Mouse (Mus musculus) embryonic facial prominence, embryonic 13.5 days (tissue): ENCODE results near the gene Ep400. TPM values are rescaled to one million over a fixed set of nuclear protein-coding genes. Genes with fewer than 3 reads are reported as not detected.
"Not testable (repeated sequence)": the region's sequence is repeated elsewhere in the genome, so short reads cannot be mapped to it uniquely, and the experiment has no call there.

Source experiments
- ATAC-seq: fragments of 200-750 bp; cut with Nextera tagmentation; 2 replicates; pipeline ENCODE4 v1.8.0; 2017; ENCODE audit warnings: low read depth; ENCODE audit not compliant: insufficient number of reproducible peaks, insufficient read depth, low FRiP score, low TSS enrichment
- H3K27ac ChIP-seq: fragments of 300-500 bp; sonication (generic); 2 replicates; pipeline ENCODE4 v1.5.1; 2015; ENCODE audit warnings: moderate library complexity, mild to moderate bottlenecking, inconsistent platforms
- H3K27me3 ChIP-seq: fragments of 300-500 bp; sonication (generic); 2 replicates; pipeline ENCODE4 v1.6.1; 2015; ENCODE audit warnings: mild to moderate bottlenecking, inconsistent platforms
- H3K36me3 ChIP-seq: fragments of 300-500 bp; sonication (generic); 2 replicates; pipeline ENCODE4 v1.6.1; 2015; ENCODE audit warnings: mild to moderate bottlenecking, inconsistent platforms
- H3K4me1 ChIP-seq: fragments of 300-500 bp; sonication (generic); 2 replicates; pipeline ENCODE4 v1.6.1; 2015; ENCODE audit warnings: inconsistent platforms
- H3K4me2 ChIP-seq: fragments of 300-500 bp; sonication (generic); 2 replicates; pipeline ENCODE4 v1.6.1; 2015; ENCODE audit warnings: moderate library complexity, mild to moderate bottlenecking, inconsistent platforms
- H3K4me3 ChIP-seq: fragments of 300-500 bp; sonication (generic); 2 replicates; pipeline ENCODE4 v1.5.1; 2015; ENCODE audit warnings: mild to moderate bottlenecking, inconsistent platforms
- H3K9ac ChIP-seq: fragments of 300-500 bp; sonication (generic); 2 replicates; pipeline ENCODE4 v1.6.1; 2015; ENCODE audit warnings: mild to moderate bottlenecking, inconsistent platforms
- H3K9me3 ChIP-seq: fragments of 300-500 bp; sonication (generic); 2 replicates; pipeline ENCODE4 v1.6.1; 2016; ENCODE audit warnings: inconsistent platforms
- WGBS: fragments of 180-500 bp; shearing (Covaris S2); methylation state at CpG from one replicate; pipeline ENCODE4 v1.1.7; 2015; ENCODE audit warnings: mixed read lengths; 5-methylcytosine and 5-hydroxymethylcytosine counted together
- polyA plus RNA-seq: library from polyadenylated mRNA; unstranded; fragments of >200 nt; fragmentation: Nextera tagmentation; extraction: Ambion mirVana; gene quantifications from 2 replicates; pipeline ENCODE4 v1.2.1, GENCODE M21; 2015

Gene Ep400
- polyA plus RNA-seq, 1 experiment from 2014 or later: 49.8 TPM

DNA sequence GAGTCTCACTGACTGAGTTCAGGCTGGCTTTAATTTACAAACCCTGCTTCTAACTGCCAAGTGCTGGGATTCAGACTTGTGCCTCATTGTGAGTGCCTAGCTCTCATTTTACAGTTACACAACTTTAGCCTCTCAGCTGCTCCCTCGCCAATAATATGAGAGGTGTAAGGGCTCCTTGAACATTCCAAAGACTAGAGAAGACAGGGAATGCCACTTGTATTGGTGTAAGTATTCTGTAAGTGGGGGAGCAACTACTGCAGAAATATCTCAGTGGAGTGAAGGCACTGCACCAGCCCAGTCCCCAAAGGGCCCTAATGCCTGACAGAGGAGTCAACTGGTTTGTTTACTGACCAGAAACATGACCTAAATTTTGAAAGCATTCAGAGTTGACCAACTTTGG is 42.7 kb downstream of the Ep400 start:
- Histone ChIP-seq H3K4me1 (no peaks in the 10 kb centered on the region), H3K9ac (no peak overlapping the region), H3K4me2 (no peak overlapping the region), H3K36me3 (peaks cover 82% of the 10 kb centered on the region), H3K27ac (peak overlapping the region; percentile 48; the same call in 1 of the 2 replicates), H3K4me3 (no peak overlapping the region), H3K9me3 (no peaks in the 10 kb centered on the region), H3K27me3 (no peaks in the 10 kb centered on the region)
- 47% methylated on average over 1 of the region's 1 CpGs for WGBS
- ATAC-seq: no peak

DNA sequence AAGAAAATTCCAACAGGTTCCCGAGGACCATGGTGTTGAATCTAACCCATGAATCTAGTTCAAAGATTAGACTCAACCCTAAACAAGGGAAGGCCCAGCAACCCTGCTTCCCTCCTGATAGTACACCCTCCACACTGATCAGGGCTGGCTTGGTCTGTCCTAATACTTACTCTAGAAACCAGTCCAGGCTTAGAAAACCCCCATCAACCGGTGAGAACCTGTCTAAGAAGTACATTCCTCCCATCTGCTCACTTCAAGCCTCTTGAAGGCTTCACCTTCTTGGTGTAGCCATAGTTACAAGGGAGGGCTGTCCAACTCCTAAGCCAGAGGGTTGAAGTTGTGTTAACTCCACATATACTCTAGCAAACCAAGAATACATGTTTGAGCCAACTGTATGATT is 47.0 kb downstream of the Ep400 start:
- H3K27me3 ChIP-seq: no peaks in the 10 kb centered on the region
- peaks cover 83% of the 10 kb centered on the region for H3K36me3 ChIP-seq
- H3K4me3 ChIP-seq: no peak overlapping the region
- no peak for ATAC-seq
- WGBS: 84% methylated on average over 2 of the region's 2 CpGs
- H3K4me1 ChIP-seq: no peaks in the 10 kb centered on the region
- H3K4me2 ChIP-seq: no peak overlapping the region
- no peak overlapping the region for H3K9ac ChIP-seq
- H3K27ac ChIP-seq: no peak overlapping the region
- H3K9me3 ChIP-seq: no peaks in the 10 kb centered on the region

DNA sequence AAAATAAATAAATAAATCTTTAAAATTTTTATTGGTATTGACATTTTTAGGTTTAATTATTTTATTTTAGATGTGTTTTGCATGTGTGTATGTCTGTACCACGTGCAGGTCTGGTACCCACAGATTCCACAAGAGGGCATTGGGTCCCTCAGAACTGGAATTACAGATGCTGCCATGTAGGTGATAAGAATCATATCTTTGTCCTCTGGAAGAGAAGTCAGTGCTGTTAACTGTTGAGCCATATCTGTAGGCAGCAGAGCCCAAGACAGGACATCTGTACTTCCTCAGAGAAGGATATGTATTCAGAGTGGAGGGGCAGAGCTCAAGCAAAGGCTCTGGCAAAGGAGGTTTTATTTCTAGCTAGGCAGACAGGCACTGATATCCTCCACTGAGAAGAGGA is 49.1 kb downstream of the Ep400 start:
- H3K27me3 ChIP-seq, H3K27ac ChIP-seq, H3K9me3 ChIP-seq, H3K4me3 ChIP-seq, H3K4me1 ChIP-seq, ATAC-seq, H3K9ac ChIP-seq, H3K4me2 ChIP-seq: not testable (repeated sequence)
- H3K36me3 ChIP-seq: peaks cover 74% of the 10 kb centered on the region
- WGBS: 92% methylated on average over 1 of the region's 1 CpGs

DNA sequence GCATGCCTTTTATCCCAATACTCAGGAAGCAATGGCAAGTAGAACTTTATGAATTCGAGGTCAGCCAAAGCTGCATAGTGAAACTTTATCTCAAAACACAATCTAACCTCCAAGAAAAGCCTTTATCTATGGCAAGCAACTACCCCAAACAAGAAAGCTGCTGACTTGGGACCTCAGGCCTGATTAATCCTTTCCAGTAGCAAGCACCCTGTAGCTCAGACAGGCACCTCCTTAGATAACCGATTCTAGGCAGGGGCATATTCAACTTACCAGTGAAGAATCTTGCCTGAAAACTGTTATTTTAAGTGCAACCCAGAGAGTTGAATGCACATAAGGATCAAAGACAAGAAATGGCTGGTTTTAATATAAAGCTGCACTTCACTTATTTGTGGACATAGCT is 59.1 kb downstream of the Ep400 start:
- Histone ChIP-seq H3K4me2 (no peak overlapping the region), H3K27me3 (no peaks in the 10 kb centered on the region), H3K9ac (no peak overlapping the region), H3K9me3 (no peaks in the 10 kb centered on the region), H3K4me1 (no peaks in the 10 kb centered on the region), H3K4me3 (no peak overlapping the region), H3K36me3 (peaks cover 63% of the 10 kb centered on the region), H3K27ac (no peak overlapping the region)
- WGBS: 77% methylated on average over 2 of the region's 2 CpGs
- no peak for ATAC-seq

DNA sequence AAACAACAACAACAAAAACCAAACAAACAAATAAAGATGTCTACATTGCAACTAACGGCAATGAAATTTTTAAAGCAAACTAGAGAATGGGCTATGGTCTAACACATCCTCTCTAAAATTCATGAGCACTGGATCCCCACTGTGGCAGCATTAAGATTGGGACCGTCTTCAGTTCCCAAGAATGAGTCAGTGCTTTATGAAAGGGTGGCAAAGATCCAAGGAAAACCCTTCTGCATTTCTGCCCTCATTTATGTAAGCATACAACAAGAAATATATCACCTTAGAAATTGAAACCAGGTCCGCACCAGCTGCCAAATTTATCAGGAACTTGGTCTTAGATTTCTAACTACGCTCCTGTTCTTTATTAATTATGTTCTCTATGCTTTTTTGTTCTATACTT is 61.3 kb downstream of the Ep400 start:
- no peak overlapping the region for H3K4me3 ChIP-seq
- no peak for ATAC-seq
- 91% methylated on average over 4 of the region's 4 CpGs for WGBS

DNA sequence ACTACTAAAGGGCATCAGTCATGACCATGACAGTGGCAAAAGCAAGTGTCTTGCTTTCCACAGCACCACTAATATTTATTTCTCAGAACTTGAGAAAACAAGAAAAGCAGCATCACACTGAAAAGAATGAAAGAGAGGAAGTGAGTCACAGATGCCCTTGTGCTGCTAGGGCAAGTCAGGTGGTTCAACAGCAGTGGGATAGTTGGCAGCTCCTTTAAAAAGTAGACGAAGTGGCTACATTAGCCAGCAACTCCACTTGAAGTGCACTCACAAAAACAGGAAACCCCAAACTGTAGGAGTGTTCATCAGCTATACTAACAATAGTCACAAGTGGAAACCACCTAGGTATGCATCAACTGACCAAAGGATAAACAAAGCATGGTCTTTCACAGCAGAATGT is 66.5 kb downstream of the Ep400 start:
- Histone ChIP-seq H3K27ac (no peak overlapping the region), H3K4me1 (no peaks in the 10 kb centered on the region), H3K4me3 (no peak overlapping the region), H3K36me3 (peaks cover 95% of the 10 kb centered on the region), H3K27me3 (no peaks in the 10 kb centered on the region), H3K9me3 (no peaks in the 10 kb centered on the region), H3K4me2 (no peak overlapping the region), H3K9ac (no peak overlapping the region)
- 90% methylated on average over 1 of the region's 1 CpGs for WGBS
- ATAC-seq: no peak

More for the DNA sequence above, 61.3 kb downstream of the Ep400 start:
- Histone ChIP-seq H3K27me3 (no peaks in the 10 kb centered on the region), H3K4me2 (no peak overlapping the region), H3K9me3 (no peaks in the 10 kb centered on the region), H3K4me1 (no peaks in the 10 kb centered on the region), H3K36me3 (peaks cover 79% of the 10 kb centered on the region), H3K27ac (no peak overlapping the region), H3K9ac (no peak overlapping the region)

DNA sequence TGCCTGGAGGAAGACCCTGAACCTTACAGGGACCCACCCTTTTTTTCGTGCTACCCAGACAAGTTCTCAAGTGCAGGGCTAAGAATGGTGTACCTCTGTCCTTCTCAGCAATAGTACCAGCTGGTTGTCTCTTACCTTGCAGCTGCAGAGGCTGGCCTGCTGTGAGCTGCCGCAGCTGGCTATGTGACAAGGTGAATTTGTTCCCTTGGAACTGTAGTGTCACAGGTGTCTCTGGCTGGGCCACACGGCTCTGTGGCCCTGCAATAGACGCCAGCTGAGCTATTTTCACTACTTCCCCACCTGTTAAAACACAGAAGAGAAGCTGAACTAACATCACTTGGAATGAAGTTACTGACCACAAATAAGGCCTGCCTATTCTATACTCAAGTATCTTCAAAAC is 71.9 kb downstream of the Ep400 start:
- H3K4me2 ChIP-seq: no peak overlapping the region
- no peak overlapping the region for H3K27ac ChIP-seq
- 86% methylated on average over 4 of the region's 4 CpGs for WGBS
- H3K9ac ChIP-seq: no peak overlapping the region
- H3K27me3 ChIP-seq: no peaks in the 10 kb centered on the region
- no peaks in the 10 kb centered on the region for H3K4me1 ChIP-seq
- no peak for ATAC-seq
- no peak overlapping the region for H3K4me3 ChIP-seq
- no peaks in the 10 kb centered on the region for H3K9me3 ChIP-seq
- peaks cover 92% of the 10 kb centered on the region for H3K36me3 ChIP-seq

DNA sequence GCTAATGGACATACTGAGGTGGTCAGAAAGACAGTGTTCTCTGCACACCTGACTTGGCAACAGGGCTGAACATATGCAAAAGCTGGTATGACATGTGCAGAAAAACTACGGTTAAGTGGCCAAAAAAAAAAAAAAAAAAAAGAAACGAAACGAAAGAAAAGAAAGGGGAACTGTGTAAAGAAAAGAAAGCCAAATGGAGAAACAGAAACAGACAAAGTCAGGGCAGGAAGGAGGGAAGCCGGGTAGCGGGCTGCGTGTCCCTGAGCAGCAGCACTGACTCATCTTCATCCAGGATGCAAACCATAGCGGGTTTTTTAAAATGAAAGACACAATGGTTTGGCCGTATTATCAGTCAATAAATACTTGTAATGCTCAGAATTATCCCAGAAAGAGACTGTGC is 88.5 kb downstream of the Ep400 start:
- 94% methylated on average over 8 of the region's 8 CpGs for WGBS
- H3K36me3 ChIP-seq: peaks cover 91% of the 10 kb centered on the region
- no peak for ATAC-seq
- H3K4me3 ChIP-seq: no peak overlapping the region
- H3K9me3 ChIP-seq: no peaks in the 10 kb centered on the region
- no peak overlapping the region for H3K4me2 ChIP-seq
- no peak overlapping the region for H3K9ac ChIP-seq
- H3K27me3 ChIP-seq: no peaks in the 10 kb centered on the region
- no peak overlapping the region for H3K27ac ChIP-seq
- no peaks in the 10 kb centered on the region for H3K4me1 ChIP-seq

DNA sequence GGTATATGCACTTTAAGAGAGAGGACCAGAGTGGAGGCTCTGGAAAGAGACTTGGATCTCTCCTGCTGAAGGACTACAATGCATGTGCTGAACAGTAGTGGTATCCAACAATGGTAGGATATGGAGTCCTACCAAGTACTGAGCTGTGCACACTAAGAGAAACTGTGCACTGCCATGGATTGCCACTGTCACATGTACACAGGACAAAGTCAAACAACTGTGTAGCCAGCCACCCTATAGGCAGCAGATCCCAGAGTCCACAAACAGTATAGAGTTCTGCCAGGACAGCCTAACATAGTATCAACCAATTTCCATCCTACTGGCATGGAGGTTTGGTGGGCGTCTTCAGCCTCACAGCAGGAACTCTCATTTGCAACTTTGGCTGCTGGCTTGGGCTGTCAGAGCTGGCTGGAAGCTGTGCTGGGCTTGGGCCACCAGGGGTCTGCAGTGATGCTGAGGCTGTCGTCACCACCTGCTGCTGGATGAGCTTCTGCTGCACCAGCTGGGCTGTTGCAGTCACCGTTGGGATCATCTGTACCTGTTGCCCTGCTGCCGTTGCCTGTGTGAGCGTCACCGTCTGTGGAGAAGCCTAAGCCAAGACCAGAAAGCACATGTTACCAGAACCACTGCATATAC is 104.9 kb downstream of the Ep400 start:
- Histone ChIP-seq H3K4me1 (no peaks in the 10 kb centered on the region), H3K27ac (no peak overlapping the region), H3K4me3 (no peak overlapping the region), H3K36me3 (peaks cover 95% of the 10 kb centered on the region), H3K4me2 (no peak overlapping the region), H3K9me3 (no peaks in the 10 kb centered on the region), H3K27me3 (no peaks in the 10 kb centered on the region), H3K9ac (no peak overlapping the region)
- no peak for ATAC-seq
- WGBS: 78% methylated on average over 6 of the region's 6 CpGs

DNA sequence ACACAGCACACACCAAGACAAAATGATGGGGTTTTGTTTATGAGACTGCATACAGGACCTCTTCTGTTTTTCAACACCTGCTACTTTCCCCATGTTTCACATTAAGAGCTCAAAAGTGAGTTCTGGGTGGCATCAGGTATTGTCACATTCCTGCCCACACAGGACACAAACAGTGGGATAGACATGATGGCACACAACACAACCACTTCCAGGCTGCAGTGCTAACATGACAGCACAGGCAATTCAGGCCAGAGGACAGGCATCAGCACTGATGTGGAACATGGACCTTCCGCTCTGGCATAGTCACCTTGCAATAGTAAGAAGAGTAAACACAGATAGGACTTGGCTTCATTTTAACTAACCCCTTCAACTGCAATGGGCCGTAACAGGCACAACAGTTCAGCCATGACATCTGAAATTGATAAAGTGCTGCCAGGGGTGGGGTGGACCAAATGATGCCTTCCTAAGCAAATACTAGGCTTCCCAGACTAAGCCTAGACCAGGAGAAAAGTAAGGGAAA is 105.7 kb downstream of the Ep400 start:
- H3K4me2 ChIP-seq: no peak overlapping the region
- peaks cover 93% of the 10 kb centered on the region for H3K36me3 ChIP-seq
- no peak overlapping the region for H3K4me3 ChIP-seq
- ATAC-seq: no peak
- no peak overlapping the region for H3K27ac ChIP-seq
- 82% methylated on average over 2 of the region's 2 CpGs for WGBS
- H3K4me1 ChIP-seq: no peaks in the 10 kb centered on the region
- no peaks in the 10 kb centered on the region for H3K9me3 ChIP-seq
- no peaks in the 10 kb centered on the region for H3K27me3 ChIP-seq
- no peak overlapping the region for H3K9ac ChIP-seq

DNA sequence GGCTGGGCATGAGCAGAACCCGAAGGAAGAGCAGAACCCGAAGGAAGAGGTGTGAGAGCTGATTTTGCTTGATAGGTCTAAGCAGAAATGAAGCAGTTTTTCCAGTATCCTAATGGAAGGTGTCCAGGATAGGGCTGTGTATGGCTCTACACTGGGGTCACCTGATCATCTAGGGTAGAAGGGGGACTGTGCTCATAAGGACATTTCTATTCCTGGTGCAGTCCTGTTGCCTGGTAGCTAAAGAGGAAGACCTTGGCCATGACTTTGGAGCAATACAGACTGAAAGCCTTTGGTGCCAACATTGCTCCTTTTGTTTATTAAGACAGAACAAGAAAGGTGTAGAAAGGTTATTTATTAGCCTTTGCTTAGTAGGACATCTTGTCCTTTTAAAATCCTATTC is 106.5 kb downstream of the Ep400 start:
- Histone ChIP-seq H3K36me3 (peaks cover 94% of the 10 kb centered on the region), H3K4me2 (no peak overlapping the region), H3K9ac (no peak overlapping the region), H3K4me3 (no peak overlapping the region), H3K27ac (no peak overlapping the region), H3K27me3 (no peaks in the 10 kb centered on the region), H3K4me1 (no peaks in the 10 kb centered on the region), H3K9me3 (no peaks in the 10 kb centered on the region)
- ATAC-seq: no peak
- WGBS: 89% methylated on average over 2 of the region's 2 CpGs

DNA sequence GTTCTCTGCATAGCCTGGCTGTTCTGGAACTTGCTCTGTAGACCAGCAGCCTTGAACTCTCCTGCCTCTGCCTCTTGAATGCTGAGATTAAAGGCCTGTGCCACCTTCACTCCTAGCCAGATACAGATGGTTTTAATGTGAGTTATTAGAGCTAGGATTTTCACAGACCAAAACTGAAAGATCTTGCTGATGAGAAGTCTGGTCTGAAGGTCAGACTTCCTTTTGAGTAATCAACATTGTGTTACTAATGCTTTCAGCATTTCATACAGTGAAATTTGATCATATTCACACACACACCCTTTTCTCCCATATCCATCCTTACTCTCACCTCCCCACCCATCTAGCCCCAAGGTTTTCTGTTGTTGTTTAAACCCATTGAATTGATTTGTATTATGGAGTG is 110.8 kb downstream of the Ep400 start:
- Histone ChIP-seq H3K27ac (no peak overlapping the region), H3K9me3 (no peaks in the 10 kb centered on the region), H3K4me3 (no peak overlapping the region), H3K4me1 (no peaks in the 10 kb centered on the region), H3K36me3 (peaks cover 93% of the 10 kb centered on the region), H3K9ac (no peak overlapping the region), H3K27me3 (no peaks in the 10 kb centered on the region), H3K4me2 (no peak overlapping the region)
- ATAC-seq: no peak
